Mouse (Mus musculus): ENCODE results near the gene Nup54.

- TF ChIP-seq CTCF (IDR thresholded peaks at IDR 0.05; ENCODE audit: borderline replicate concordance, insufficient read depth, low read length) (peak; percentile 60), POLR2A (IDR thresholded peaks at IDR 0.05; ENCODE audit: low read depth, low read length) (no peak)
Measured at GRCm38 (mm10) chr5:92398153-92398552, 36.9 kb downstream of the Nup54 start.
